Mouse (Mus musculus): ENCODE data around the gene Lcorl.
A peak's percentile ranks its signal among the peaks of the same experiment; 100 is the strongest.
"Not testable (repeated sequence)": the region's sequence is repeated elsewhere in the genome, so short reads cannot be mapped to it uniquely, and the experiment has no call there.

Gene Lcorl

DNA sequence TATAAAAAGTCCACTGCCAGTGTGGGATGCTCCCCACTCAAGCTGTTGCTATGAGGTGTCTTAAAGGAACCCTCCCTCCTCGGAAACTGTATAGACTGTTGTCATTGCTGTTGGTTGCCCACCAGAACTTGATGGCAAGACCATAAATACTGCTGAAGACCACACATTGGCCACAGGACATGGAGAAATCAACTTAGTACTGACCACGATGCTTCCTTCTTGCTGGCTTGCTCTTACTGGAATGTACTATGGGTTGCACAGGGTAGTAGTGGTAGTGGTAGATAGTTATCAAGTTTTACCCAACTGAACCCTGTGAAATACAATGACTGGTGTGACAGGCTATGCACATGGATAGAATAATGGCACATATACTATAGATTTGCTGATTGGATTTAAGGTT lies 150.6 kb downstream of the Lcorl start:
- no peak for DNase-seq

DNA sequence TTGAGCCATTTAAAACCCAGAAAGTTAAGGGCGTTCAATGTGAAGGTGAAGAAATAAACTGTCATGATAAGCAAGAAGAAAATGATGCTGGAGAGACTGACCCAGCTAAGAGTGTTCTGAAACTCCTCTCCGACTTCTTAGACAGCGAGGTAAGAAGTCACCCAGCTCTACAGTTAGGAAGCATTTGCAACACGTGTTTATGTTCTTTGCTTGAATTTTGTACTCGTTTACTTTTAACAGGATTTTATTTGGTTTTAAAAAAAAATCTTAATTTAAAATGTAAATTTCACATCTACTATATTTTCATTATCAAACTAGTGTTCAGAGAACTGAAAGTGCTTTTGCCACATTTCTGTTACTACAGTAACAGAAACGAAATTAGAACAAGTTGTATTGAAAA lies 165.7 kb downstream of the Lcorl start:
- DNase-seq, result no peak

DNA sequence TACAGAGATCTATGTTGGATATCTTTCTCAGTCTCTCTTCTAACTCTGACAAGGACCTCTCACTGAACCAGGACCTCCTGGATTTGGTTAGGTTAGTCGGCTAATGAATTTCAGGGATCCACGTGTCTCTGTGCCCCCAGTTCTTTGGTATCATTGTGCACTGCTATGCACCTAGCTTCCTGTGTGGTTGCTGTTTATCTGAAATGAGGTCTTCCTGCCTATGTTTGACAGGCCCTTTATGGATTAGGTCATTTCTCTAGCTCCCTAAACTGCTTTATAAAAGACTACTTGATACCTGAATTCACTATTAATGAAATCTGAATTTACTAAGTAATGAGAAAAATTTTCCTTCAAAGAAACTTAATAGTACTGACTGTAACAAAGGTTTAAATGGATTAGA lies 166.6 kb downstream of the Lcorl start:
- DNase-seq, result no peak

DNA sequence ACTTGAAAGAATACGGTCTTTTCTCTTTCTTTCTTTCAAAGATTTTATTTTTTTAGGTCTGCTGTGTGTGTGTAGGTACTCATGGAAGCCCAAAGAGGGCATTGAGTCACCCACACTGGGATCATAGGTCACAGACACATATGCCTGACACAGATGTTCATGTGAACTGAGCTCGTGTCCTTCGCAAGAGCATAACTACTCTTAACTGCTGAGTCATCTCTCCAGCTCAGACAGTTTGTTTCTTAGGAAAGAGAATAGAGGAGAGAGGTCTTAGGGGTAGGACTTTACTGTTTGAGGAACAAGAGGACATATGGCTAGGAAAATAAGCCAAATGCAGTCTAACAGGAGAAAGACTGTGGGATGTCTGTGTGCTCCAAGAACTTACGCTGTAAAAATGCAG lies 168.3 kb downstream of the Lcorl start:
- DNase-seq, result no peak

DNA sequence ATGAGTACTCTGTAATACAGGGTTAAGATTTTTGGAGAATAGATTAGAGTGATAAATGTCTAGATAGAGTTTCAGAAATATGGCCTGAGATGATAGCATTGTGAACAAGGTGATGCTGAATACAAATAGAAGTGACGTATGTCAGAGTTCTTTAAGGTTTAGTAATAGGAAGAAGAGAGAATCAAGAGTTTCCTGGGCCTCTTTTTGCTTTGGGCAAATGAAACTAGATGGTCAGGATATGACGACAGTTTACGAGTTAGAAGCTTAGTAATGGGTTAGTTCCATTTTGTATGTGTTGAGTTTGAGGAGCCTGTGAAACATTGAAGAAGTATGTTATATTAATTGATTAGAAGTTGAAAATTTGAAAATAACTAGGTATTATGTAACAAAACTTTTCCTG lies 171.2 kb downstream of the Lcorl start:
- DNase-seq, result no peak

DNA sequence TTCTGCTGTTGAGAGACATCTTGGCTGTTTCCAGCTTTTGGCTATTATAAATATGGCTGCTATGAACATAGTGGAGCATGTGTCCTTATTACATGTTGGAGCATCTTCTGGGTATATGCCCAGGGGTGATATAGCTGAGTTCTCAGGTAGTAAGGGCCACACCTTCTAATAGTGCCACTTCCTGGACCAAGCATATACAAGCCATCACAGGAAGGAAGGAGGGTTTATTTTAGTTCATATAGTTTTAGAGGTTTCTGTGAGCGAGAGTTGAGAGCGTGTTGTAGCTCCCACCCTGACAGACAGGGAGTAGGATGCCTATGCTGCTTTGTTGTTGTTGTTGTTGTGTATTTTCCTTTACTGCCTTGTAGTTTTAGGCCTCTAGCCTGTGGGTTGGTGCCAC lies 172.2 kb downstream of the Lcorl start:
- DNase-seq, result no peak

DNA sequence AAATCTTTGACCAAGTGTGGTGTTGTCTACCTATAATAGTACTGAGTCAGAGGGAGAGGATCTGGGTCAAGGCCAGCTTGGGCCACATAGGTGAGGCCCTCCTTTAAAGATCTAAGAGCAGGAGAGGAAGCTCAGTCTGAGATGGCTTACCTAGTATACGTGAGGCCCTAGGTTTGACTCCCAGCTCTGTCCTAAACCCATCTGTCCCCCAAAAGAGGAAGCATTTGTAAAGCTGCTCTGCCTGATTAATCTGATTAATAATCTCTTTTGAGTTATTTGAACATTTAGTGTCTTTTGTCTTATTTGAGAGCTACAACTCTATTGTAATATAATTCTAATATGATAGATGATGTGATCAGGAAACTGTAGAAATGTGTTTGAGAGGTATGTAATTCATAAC lies 174.0 kb downstream of the Lcorl start:
- no peak for DNase-seq

DNA sequence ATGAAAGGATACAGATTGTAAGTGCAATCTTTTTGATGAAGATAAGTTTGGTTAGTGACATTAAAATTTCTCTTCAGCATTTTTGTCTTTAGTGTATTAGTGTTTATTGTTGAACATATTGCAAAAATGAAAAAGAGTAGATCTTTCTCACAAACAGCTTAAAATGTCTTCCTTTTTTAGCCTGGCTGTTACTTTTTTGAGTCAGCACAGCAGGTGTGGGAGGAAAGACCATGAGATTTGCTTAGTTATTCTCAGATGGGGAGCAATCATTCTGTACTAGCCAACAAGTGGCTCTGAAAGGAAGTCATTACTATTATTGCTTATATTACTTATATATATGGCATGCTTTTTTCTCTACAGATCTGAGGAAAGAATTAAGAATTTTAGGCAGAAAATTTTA lies 177.5 kb downstream of the Lcorl start:
- DNase-seq, result no peak

DNA sequence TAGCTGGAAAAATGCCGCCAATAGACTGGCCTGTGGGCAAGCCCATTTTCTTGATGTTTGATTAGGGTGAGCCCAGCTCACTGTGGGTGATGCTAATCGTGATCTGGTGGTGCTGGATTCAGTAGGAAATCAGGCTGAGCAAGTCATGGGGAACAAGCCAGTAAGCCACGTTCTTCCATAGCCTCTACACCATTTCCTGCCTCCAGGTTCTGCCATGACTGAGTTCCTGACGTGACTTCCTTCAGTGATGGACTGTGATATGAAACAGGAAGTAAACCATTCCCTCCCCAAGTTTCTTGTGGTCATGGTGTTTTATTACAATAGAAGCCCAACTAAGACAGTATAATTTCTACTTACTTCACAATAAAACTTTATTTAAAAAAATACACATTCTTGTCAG lies 179.8 kb downstream of the Lcorl start:
- no peak for DNase-seq

DNA sequence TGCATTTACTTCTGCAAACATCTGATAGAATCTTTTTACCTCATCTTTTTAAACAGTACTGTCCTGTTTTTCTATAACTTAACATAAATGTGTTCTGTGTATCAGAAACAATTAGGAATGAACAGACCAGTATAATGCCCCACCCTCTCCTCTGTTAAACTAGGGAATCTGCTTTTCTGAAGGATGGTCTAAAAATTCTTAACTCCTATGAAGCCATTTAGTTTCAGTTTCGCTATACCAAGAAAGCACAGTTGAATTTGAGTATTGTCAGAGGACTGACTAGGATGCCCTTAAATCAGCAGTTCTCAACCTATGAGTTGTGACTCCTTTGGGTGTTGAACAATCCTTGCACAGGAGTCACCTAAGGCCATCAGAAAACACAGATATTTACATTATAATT lies 182.4 kb downstream of the Lcorl start:
- no peak for DNase-seq

DNA sequence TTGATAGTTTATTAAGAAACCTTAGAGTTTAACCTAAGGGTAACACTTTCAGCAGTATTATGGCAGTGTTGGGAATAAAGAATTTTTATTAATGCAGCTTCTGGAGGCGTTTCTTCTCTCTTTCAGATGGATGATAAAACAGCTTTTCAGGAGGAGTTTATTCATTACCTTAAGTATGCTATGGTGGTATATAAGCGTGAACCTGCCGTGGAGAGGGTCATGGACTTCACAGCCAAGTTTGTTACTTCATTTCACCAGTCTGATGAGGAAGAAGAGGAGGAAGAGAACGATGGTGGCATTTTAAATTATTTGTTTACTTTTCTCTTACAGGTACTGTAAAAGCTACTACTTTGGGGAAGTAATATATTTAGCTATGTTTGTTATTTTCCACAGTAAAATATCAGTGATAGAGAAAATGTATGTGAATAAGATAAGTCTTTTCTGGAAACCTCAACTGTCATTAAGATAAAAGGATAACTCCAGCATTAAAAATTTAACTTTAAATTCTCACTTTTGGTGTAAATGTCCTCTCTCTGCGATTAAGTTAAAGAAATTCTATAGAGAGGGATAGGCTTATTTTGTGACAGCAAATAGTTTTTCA lies 186.4 kb downstream of the Lcorl start:
- no peak for DNase-seq

DNA sequence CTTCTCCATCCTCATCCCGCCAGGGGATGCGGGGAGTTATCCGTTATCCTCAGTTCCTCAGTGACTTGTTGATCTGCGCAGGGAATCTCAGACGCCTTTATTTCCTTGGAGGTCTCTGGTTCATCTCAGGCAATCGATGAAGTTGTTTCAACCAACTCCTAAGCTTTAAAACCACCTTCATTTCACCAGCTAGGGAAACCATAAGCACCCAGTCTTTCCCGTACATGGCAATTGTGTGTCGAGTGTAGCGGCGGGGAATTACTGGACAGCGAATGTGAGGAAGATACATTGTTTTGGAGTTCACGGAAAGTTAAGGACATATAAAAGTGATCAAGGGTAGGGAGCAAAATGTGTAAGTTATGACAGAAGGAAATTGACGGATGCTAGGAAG lies 187.1 kb downstream of the Lcorl start:
- no peak for DNase-seq

DNA sequence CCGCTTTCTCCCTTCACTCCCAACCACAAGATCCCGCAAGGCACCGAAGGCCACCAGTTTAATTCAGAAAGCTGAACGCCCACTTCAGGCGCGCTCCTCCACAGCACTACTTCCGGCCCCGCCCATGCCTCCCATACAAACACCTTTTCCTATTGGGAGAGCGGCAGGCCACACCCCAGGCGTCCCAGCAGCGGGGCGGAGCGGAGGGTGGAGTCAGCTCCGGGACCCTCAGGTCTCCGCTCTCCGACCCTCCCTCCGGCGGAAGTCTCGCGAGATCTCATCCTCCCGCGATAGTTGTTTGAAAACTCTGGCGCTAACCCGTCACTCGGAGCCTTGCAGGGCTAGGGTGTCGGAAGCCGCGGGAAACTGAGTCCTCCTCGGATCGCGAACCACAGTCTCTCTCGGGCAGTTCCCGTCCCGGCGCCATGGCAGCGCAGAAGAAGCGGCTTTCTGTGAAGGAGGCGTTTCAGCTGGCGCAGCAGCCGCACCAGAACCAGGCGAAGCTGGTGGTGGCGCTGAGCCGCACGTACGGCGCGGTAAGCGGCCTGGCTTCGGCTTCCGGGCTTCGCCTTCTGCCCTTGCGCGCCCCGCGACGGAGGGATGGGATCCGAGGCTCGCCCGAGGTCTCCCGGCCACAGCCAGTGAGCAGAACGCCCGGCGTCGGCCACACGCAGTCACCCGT lies 187.7 kb downstream of the Lcorl start, which contains the start of gene Ncapg:
Gene Ncapg, plus strand, starts transcription at position 322 of the 682 bp plus-strand sequence.
- peak; percentile 99 for DNase-seq

DNA sequence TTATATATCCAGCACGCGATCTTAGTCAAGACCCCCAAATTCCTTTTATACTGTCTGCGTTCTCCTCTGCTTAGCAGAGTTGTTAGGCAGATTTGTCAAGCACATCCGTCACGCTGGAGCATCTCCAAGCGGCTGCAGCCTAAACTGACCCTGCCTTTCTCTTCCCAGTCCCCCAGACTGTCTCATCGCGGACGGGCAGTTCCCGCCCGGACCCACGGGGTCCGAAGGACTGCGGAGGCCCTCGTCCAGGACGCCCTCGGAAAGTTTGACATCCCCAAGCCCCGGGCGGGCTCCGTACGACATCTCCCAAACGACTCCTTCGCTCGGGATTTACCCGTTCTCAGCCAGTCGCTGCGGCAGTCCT lies 188.2 kb downstream of the Lcorl start:
- DNase-seq, result no peak

DNA sequence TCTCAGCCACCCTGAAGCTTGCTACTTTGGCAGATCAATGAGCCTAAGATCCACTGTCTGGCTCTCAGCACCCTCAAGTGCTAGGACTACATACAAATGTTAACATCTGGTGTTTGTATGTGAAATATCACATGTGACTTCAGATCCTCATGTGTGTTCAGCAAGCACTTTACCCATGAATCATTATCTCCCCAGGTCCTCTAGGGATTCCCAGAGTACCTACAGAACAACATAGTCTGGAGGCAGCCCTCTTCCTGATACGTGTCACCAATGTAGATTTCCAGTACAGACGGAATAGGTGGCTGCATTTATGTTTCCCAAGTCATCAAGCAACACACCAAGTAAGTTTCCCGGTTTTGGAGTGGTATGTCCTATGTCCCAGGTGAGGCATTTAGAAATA lies 188.6 kb downstream of the Lcorl start:
- peak; percentile 34 for DNase-seq

DNA sequence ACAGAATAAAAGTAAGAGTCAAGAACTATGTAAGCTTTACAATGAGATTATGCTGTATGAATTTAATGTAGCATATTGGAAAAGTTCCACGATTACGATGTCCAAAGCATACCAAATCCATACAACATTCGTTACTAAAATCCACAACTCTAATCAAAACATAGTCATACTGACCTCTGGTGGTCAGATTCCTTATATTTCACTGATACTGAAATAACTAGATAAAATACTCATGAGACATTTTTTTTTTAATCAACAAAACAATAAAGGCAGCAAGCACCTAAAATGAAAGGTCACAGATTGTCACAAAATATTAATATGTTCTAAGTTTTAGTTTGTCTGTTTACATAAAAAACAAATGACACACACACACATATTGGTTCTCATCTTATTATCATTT lies 189.1 kb downstream of the Lcorl start:
- DNase-seq, result peak; percentile 82

DNA sequence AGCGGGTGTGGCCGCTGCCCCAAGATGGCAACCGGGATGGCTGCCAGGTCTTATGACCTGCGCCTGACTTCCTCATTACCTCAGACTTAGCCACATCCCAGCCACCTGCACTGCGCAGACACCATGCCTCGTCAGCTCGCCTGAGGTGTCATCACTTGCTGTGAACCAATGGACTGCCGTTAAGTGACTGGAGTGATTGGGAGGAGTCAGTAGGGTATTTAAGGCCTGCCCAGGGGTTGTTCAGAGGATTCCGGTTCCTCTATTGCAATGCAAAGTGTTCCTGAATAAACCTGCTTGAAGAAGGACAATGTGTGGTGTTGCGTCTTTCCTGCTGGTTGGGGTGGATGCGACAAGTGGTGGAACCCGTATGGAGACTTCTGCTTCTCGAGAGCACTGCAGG lies 199.0 kb downstream of the Lcorl start:
- not testable (repeated sequence) for DNase-seq

DNA sequence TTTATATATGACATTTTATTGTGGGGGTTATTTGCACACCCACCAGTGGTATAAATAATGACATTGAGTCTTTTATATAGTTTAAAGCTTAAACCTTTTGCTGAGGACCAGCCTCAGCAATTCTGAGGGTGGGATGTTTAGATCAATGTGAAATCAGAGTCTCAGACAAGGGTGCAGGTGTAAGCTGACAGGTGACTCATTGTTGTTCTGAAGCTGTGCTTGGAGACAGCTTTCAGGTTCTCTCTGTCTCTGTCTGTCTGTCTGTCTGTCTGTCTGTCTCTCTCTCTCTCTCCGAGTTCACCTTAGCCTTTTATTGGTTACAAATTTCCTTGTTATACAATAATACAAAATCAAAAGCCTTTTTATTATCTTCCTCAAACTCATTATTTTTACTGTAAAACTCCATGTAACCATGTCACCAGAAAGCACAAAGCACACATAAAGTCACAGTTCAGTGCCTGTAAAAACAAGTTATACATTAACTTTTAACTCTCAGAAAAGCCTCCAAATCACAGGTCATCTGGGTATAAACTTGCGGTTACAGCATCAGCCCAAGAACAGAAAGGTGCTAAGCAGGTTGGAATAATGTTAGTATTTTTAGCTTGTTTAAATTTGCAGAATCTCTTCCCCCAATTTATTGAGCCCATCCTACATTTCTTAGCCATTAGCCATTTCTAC lies 206.2 kb downstream of the Lcorl start:
- no peak for DNase-seq
